Mouse (Mus musculus) thymus, postnatal 0 days (tissue): ENCODE data around the gene 1500009L16Rik. TPM values are rescaled to one million over a fixed set of nuclear protein-coding genes. Genes with fewer than 3 reads are reported as not detected.

Source experiments
- DNase-seq: peaks from one replicate; pipeline ENCODE4 v3.0.0-alpha.2; 2015; ENCODE audit warnings: low spot score
- polyA plus RNA-seq: library from polyadenylated mRNA; unstranded; fragments of >200 nt; fragmentation: Nextera tagmentation; extraction: Ambion mirVana; gene quantifications from 2 replicates; pipeline ENCODE4 v1.2.1, GENCODE M21; 2015

The 1500009L16Rik gene
- 72.5 and 75.0 TPM in 2 replicates for polyA plus RNA-seq

GRCm38 (mm10) chr10:83722579-83723031 lies at the start of gene 1500009L16Rik:
Gene 1500009L16Rik (plus strand): TSS chr10:83722865.
- DNase-seq = peak; percentile 87

- no peak for DNase-seq
Measured at GRCm38 (mm10) chr10:83681334-83681733, 41.3 kb upstream of the 1500009L16Rik start.

GRCm38 (mm10) chr10:83688215-83688614 lies 34.5 kb upstream of the 1500009L16Rik start:
- no peak for DNase-seq

- DNase-seq = no peak
Measured at GRCm38 (mm10) chr10:83692175-83692895, 30.3 kb upstream of the 1500009L16Rik start.

- no peak for DNase-seq
Measured at GRCm38 (mm10) chr10:83696226-83696625, 26.4 kb upstream of the 1500009L16Rik start.

- DNase-seq = no peak
Measured at GRCm38 (mm10) chr10:83706628-83707027, 16.0 kb upstream of the 1500009L16Rik start.

GRCm38 (mm10) chr10:83709920-83710319 lies 12.7 kb upstream of the 1500009L16Rik start:
- peak; percentile 45 for DNase-seq

- no peak for DNase-seq
Measured at GRCm38 (mm10) chr10:83711769-83712168, 10.9 kb upstream of the 1500009L16Rik start.

GRCm38 (mm10) chr10:83718855-83719474 lies 3.7 kb upstream of the 1500009L16Rik start:
- peak; percentile 63 for DNase-seq

GRCm38 (mm10) chr10:83723055-83723454 lies 390 bp downstream of the 1500009L16Rik start:
- no peak for DNase-seq

- peak; percentile 46 for DNase-seq
Measured at GRCm38 (mm10) chr10:83724351-83725059, 1.8 kb downstream of the 1500009L16Rik start.

GRCm38 (mm10) chr10:83726164-83726563 lies 3.5 kb downstream of the 1500009L16Rik start:
- no peak for DNase-seq

GRCm38 (mm10) chr10:83727846-83728245 lies 5.2 kb downstream of the 1500009L16Rik start:
- DNase-seq = no peak

GRCm38 (mm10) chr10:83728529-83728928 lies 5.9 kb downstream of the 1500009L16Rik start:
- peak; percentile 73 for DNase-seq

GRCm38 (mm10) chr10:83729076-83729475 lies 6.4 kb downstream of the 1500009L16Rik start:
- DNase-seq = no peak

GRCm38 (mm10) chr10:83729492-83729891 lies 6.8 kb downstream of the 1500009L16Rik start:
- peak; percentile 81 for DNase-seq

GRCm38 (mm10) chr10:83733725-83734124 lies 11.1 kb downstream of the 1500009L16Rik start:
- no peak for DNase-seq

- no peak for DNase-seq
Measured at GRCm38 (mm10) chr10:83738996-83739655, 16.5 kb downstream of the 1500009L16Rik start.

- no peak for DNase-seq
Measured at GRCm38 (mm10) chr10:83744656-83745055, 22.0 kb downstream of the 1500009L16Rik start.

GRCm38 (mm10) chr10:83753056-83753455 lies 30.4 kb downstream of the 1500009L16Rik start:
- DNase-seq = no peak

GRCm38 (mm10) chr10:83757343-83757962 lies 34.8 kb downstream of the 1500009L16Rik start:
- no peak for DNase-seq
